Mouse (Mus musculus) kidney, postnatal 10 days (tissue): ENCODE measurements around the gene Ffar4.
A peak's percentile ranks its signal among the peaks of the same experiment; 100 is the strongest.

Source experiments
- DNase-seq: peaks from one replicate; pipeline ENCODE4 v3.0.0; 2021; ENCODE audit warnings: mixed read lengths

The Ffar4 gene

GRCm38 (mm10) chr19:38107871-38108270 is 11.0 kb downstream of the Ffar4 start:
- DNase-seq: no peak

GRCm38 (mm10) chr19:38109506-38110242 is 12.8 kb downstream of the Ffar4 start:
- DNase-seq: no peak

- no peak for DNase-seq
Observed at GRCm38 (mm10) chr19:38111056-38111455, 14.2 kb downstream of the Ffar4 start.

GRCm38 (mm10) chr19:38112575-38112974 is 15.7 kb downstream of the Ffar4 start:
- DNase-seq: no peak

- no peak for DNase-seq
Observed at GRCm38 (mm10) chr19:38114834-38115491, 18.1 kb downstream of the Ffar4 start.

GRCm38 (mm10) chr19:38120123-38120760 is 23.4 kb downstream of the Ffar4 start:
- no peak for DNase-seq

- DNase-seq: no peak
Observed at GRCm38 (mm10) chr19:38123921-38124320, 27.1 kb downstream of the Ffar4 start.

GRCm38 (mm10) chr19:38124401-38125218 is 27.7 kb downstream of the Ffar4 start:
- peak; percentile 36 for DNase-seq

- no peak for DNase-seq
Observed at GRCm38 (mm10) chr19:38125219-38125610, 28.3 kb downstream of the Ffar4 start, which contains the start of gene Rbp4. Gene Rbp4, minus strand, starts transcription at chr19:38125281.

GRCm38 (mm10) chr19:38126656-38127055 is 29.8 kb downstream of the Ffar4 start:
- DNase-seq: no peak

GRCm38 (mm10) chr19:38132481-38132880 is 35.6 kb downstream of the Ffar4 start, which contains the start of gene Pde6c:
Gene Pde6c, plus strand, starts transcription at chr19:38132781.
- no peak for DNase-seq

- no peak for DNase-seq
Observed at GRCm38 (mm10) chr19:38133986-38134385, 37.1 kb downstream of the Ffar4 start.

- DNase-seq: no peak
Observed at GRCm38 (mm10) chr19:38134806-38135205, 37.9 kb downstream of the Ffar4 start.

GRCm38 (mm10) chr19:38143540-38144271 is 46.8 kb downstream of the Ffar4 start:
- DNase-seq: no peak

- no peak for DNase-seq
Observed at GRCm38 (mm10) chr19:38156243-38156642, 59.4 kb downstream of the Ffar4 start.

GRCm38 (mm10) chr19:38161648-38162354 is 64.9 kb downstream of the Ffar4 start:
- no peak for DNase-seq
